Mouse (Mus musculus) heart, adult 2 months (tissue): Measurements from ENCODE around the gene Idh3b.

Experiments
- CTCF ChIP-seq: fragments of 200-600 bp; IDR thresholded peaks from 2 replicates; pipeline ENCODE4 v1.8.1; 2022; ENCODE audit warnings: antibody characterized with exemption, mild to moderate bottlenecking, moderate library complexity
- POLR2A ChIP-seq: fragments of 200-500 bp; IDR thresholded peaks from 2 replicates; pipeline ENCODE4 v1.6.1; 2011; ENCODE audit warnings: mild to moderate bottlenecking, low read depth, low read length, control low read depth; ENCODE audit not compliant: insufficient read depth

DNA sequence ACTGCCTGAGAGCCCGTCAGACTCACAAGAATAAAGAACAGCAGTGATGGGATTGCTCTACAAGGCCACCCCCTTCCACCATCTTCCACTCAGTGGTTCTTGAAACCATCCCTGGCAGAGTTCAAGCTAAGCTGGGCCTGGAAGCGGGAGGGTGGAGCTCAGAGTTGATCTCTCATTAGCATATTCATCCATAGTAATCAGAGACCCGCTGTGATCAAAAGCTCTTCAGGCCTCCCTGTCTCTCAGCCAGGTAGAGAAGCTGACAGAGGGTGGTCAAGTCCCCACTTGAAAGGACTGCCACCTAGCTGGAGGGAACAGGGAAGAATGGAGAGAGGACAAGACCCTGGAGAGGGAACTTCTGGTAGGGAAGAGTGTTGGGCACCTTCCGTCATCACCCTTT is 18.7 kb upstream of the Idh3b start:
- no peak for TF ChIP-seq POLR2A
- no peak for TF ChIP-seq CTCF
